Mouse (Mus musculus) urinary bladder, postnatal 4 days (tissue): ENCODE results near the gene Atp5h.

Source experiments
- DNase-seq, 2 experiments: peaks; one replicate each; pipeline ENCODE4 v3.0.0; 2021 to 2022; ENCODE audit warnings: low spot score in 2 of 2

Atp5h gene

GRCm38 (mm10) chr11:115366706-115367394, 52.9 kb downstream of the Atp5h start:
- no peak for DNase-seq

- no peak for DNase-seq
These were observed 53.6 kb downstream of the Atp5h start for GRCm38 (mm10) chr11:115366039-115366705.
